Mouse (Mus musculus) heart, adult 2 months (tissue): ENCODE measurements around the gene Nexn. TPM values are rescaled to one million over a fixed set of nuclear protein-coding genes. Genes with fewer than 3 reads are reported as not detected.
A peak's percentile ranks its signal among the peaks of the same experiment; 100 is the strongest.

Source experiments
- DNase-seq, 2 experiments: peaks; one replicate each; pipeline ENCODE4 v3.0.0; 2021
- H3K27ac ChIP-seq: fragments of 200-600 bp; 2 replicates; pipeline ENCODE4 v1.8.1; 2022
- H3K27me3 ChIP-seq: fragments of 200-500 bp; 2 replicates; pipeline ENCODE4 v1.6.1; 2012; ENCODE audit warnings: mild to moderate bottlenecking, low read length, inconsistent platforms, mixed read lengths; ENCODE audit not compliant: control insufficient read depth, insufficient read depth
- H3K36me3 ChIP-seq: fragments of 200-500 bp; 2 replicates; pipeline ENCODE4 v1.6.1; 2012; ENCODE audit warnings: low read length, inconsistent platforms; ENCODE audit not compliant: control insufficient read depth, insufficient read depth
- H3K4me1 ChIP-seq: fragments of 200-500 bp; 2 replicates; pipeline ENCODE4 v1.6.1; 2011; ENCODE audit warnings: low read length; ENCODE audit not compliant: control insufficient read depth, insufficient read depth
- H3K4me3 ChIP-seq: fragments of 200-600 bp; 2 replicates; pipeline ENCODE4 v1.8.1; 2022
- H3K79me2 ChIP-seq: fragments of 200-500 bp; replicated peaks from 2 replicates; pipeline ENCODE4 v1.6.1; 2012; ENCODE audit warnings: mild to moderate bottlenecking, inconsistent platforms, low read length, moderate library complexity, mixed read lengths; ENCODE audit not compliant: control insufficient read depth, insufficient read depth
- H3K9ac ChIP-seq: fragments of 200-500 bp; 2 replicates; pipeline ENCODE4 v1.6.1; 2012; ENCODE audit warnings: low read depth, mild to moderate bottlenecking, control low read depth, inconsistent platforms, low read length, mixed read lengths
- CTCF ChIP-seq: fragments of 200-600 bp; IDR thresholded peaks from 2 replicates; pipeline ENCODE4 v1.8.1; 2022; ENCODE audit warnings: antibody characterized with exemption, mild to moderate bottlenecking, moderate library complexity
- EP300 ChIP-seq: fragments of 200-500 bp; IDR thresholded peaks from 2 replicates; pipeline ENCODE4 v1.6.1; 2011; ENCODE audit warnings: low read depth, low read length, control low read depth; ENCODE audit not compliant: insufficient read depth
- POLR2A ChIP-seq: fragments of 200-500 bp; IDR thresholded peaks from 2 replicates; pipeline ENCODE4 v1.6.1; 2011; ENCODE audit warnings: mild to moderate bottlenecking, low read depth, low read length, control low read depth; ENCODE audit not compliant: insufficient read depth
- WGBS: fragments of 180-500 bp; shearing (Covaris S2); methylation state at CpG from one replicate; pipeline ENCODE4 v1.1.7; 2018; 5-methylcytosine and 5-hydroxymethylcytosine counted together
- intact Hi-C: fragments of 180-260 bp; cut with DNase I; formaldehyde crosslinking; loops from one replicate; pipeline ENCODE4 v1.15.1; 2025
- polyA plus RNA-seq: library from polyadenylated mRNA; depleted of rRNA; stranded (reverse); fragments of >200 nt; gene quantifications from 2 replicates; pipeline ENCODE4 v1.2.3, GENCODE M21; 2012; rRNA removed
- total RNA-seq, 2 experiments: library from RNA; stranded (reverse); gene quantifications; 2 replicates each; pipeline ENCODE4 v1.2.3; 2021

Gene Nexn
- total and polyA plus RNA-seq, 3 experiments, result 16.4 to 339 (median 316) TPM

DNA sequence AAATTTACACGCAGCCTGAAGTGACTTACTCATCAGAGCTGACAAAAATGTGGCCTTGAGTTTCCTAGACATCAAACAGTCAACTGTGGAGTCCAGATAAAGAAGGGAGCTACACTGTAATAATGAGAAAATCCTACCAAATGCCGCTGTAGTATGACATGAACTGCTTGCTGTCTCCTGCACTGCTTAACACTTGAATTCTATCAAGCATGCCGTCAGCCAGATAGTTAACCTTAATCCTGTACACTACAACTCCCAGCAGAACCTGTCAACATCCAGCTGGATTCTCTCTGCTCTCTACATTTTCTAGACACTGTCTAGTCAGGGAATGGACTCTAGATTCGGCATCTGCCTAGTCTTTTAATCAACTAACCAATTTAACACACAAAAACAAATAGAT, 76.8 kb downstream of the Nexn start:
- Histone ChIP-seq H3K27me3 (no peaks in the 10 kb centered on the region), H3K27ac (peak overlapping the region; percentile 86), H3K4me1 (peaks cover 8% of the 10 kb centered on the region), H3K36me3 (peaks cover 37% of the 10 kb centered on the region), H3K79me2 (peaks cover 2% of the 10 kb centered on the region; the same call in 1 of the 2 replicates), H3K9ac (peak overlapping the region; percentile 70), H3K4me3 (peak overlapping the region; percentile 68)
- intact Hi-C loops, result no loop called here
- no peak for DNase-seq
- no peak for TF ChIP-seq POLR2A
- TF ChIP-seq CTCF, result no peak
- TF ChIP-seq EP300, result no peak
- 27% methylated on average over 4 of the region's 4 CpGs for WGBS

Other genes with a start within 250 kb of the Nexn start
- 1 to 10 TPM; 3.5 to 6.1 TPM for gene Gipc2, start 100.1 kb downstream of the Nexn start, total RNA-seq
- 4.8 and 5.2 TPM in 2 replicates for gene Gipc2, start 100.1 kb downstream of the Nexn start, polyA plus RNA-seq
- gene Dnajb4, start 56.0 kb downstream of the Nexn start, total RNA-seq, result 100 to 1,000 TPM in 1 of 2 experiments, 10 to 100 TPM in 1; 98.4 to 102 TPM
- gene Dnajb4, start 56.0 kb downstream of the Nexn start, polyA plus RNA-seq, result 18.1 and 43.8 TPM in 2 replicates
- 10 to 100 TPM; 54.2 to 58.0 TPM for gene Fubp1, start 55.9 kb downstream of the Nexn start, total RNA-seq
- gene Fubp1, start 55.9 kb downstream of the Nexn start, polyA plus RNA-seq, result 39.4 and 61.3 TPM in 2 replicates
- gene Miga1, start 74.1 kb upstream of the Nexn start, total RNA-seq, result 10 to 100 TPM; 11.0 to 12.6 TPM
- gene Miga1, start 74.1 kb upstream of the Nexn start, polyA plus RNA-seq, result 4.2 and 10.2 TPM in 2 replicates
- 10 to 100 TPM; 23.1 to 24.3 TPM for gene Usp33, start 80.1 kb upstream of the Nexn start, total RNA-seq
- gene Usp33, start 80.1 kb upstream of the Nexn start, polyA plus RNA-seq, result 9.0 and 19.6 TPM in 2 replicates
- gene Zzz3, start 129.1 kb upstream of the Nexn start, total RNA-seq, result 10 to 100 TPM; 20.8 to 23.1 TPM
- gene Zzz3, start 129.1 kb upstream of the Nexn start, polyA plus RNA-seq, result 10.4 and 16.6 TPM in 2 replicates